In the genomic region with DNA sequence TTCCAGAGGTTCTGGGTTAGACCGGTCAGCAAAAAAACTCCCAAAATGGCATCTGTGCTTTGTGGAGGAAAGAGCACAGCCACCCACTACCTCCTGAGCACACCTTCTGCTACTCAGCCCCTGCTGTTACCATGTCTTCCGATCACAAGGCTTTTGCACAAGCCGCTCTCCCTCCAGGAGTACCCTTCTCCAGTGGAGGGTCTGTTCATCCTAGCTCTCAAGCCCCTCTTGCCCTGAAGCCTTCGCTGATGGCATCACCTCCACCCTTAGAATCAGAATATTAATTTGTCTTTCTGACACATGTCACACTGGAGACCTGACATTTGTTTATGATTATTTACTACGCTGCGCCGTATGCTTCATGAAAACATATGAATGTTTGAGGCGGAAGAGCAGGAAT, we compare ENCODE assay signal across 8 mouse cellular contexts. TPM values are rescaled to one million over a fixed set of nuclear protein-coding genes. Genes with fewer than 3 reads are reported as not detected.
DNase-seq lines count a peak whose midpoint lies in the region; ATAC-seq and TF ChIP-seq lines count a peak whose summit lies in the region.

No protein-coding gene starts in this region.

- no peak for DNase-seq in heart, postnatal 0 days (ENCODE audit: low spot score)
- DNase-seq in heart, postnatal 36 days, result no peak
- DNase-seq in hindbrain, embryonic 14.5 days (ENCODE audit: low spot score), result no peak
- peak; percentile 51 for DNase-seq in midbrain, embryonic 14.5 days
- DNase-seq in ovary, postnatal 10 days (ENCODE audit: low spot score), result no peak
- no peak for DNase-seq in left cerebral cortex, postnatal 36 days (ENCODE audit: low spot score in 2 of 2)
- no peak for DNase-seq in thymus, postnatal 25 days

- no peak for TF ChIP-seq EP300 in heart, postnatal 0 days (IDR thresholded peaks at IDR 0.05; ENCODE audit: low read depth)

- no peaks in the 10 kb centered on the region for H3K27me3 ChIP-seq in heart, postnatal 0 days (ENCODE audit: control insufficient read depth, insufficient read depth, low read length)
- 0 out of 2 replicates have a peak, but pooled peaks cover 14% of the 10 kb centered on the region for H3K27me3 ChIP-seq in hindbrain, embryonic 14.5 days (ENCODE audit: control insufficient read depth, insufficient read depth, low read length)
- H3K27me3 ChIP-seq in midbrain, embryonic 14.5 days (ENCODE audit: control insufficient read depth, insufficient read depth, low read length), result 0 out of 2 replicates have a peak, but pooled peaks cover 4% of the 10 kb centered on the region

- 15% methylated on average over 8 of the region's 8 CpGs for WGBS in heart, postnatal 0 days
- WGBS in hindbrain, embryonic 14.5 days, result 18% methylated on average over 8 of the region's 8 CpGs
- 17% methylated on average over 8 of the region's 8 CpGs for WGBS in midbrain, embryonic 14.5 days

- H3K4me2 ChIP-seq in heart, postnatal 0 days (ENCODE audit: low read depth, low read length), result peak overlapping the region; percentile 91
- peak overlapping the region; percentile 78 for H3K4me2 ChIP-seq in hindbrain, embryonic 14.5 days (replicated peaks)
- peak overlapping the region; percentile 86 for H3K4me2 ChIP-seq in midbrain, embryonic 14.5 days (ENCODE audit: low read length)

- peak overlapping the region; percentile 93 for H3K27ac ChIP-seq in heart, postnatal 0 days (ENCODE audit: low read depth)
- peak overlapping the region; percentile 23; the same call in 1 of the 2 replicates for H3K27ac ChIP-seq in brown adipose tissue, adult 24 weeks (replicated peaks; ENCODE audit: low read depth, low read length)
- H3K27ac ChIP-seq in hindbrain, embryonic 14.5 days, result peak overlapping the region; percentile 94
- peak overlapping the region; percentile 96 for H3K27ac ChIP-seq in midbrain, embryonic 14.5 days (replicated peaks; ENCODE audit: low read depth, low read length)

- TF ChIP-seq CTCF in heart, postnatal 0 days (IDR thresholded peaks at IDR 0.05; ENCODE audit: low read depth), result no peak

- H3K4me3 ChIP-seq in heart, postnatal 0 days (ENCODE audit: low read depth, low read length), result peak overlapping the region; percentile 75
- H3K4me3 ChIP-seq in brown adipose tissue, adult 24 weeks (ENCODE audit: insufficient read depth, low read depth, low read length), result peak overlapping the region; percentile 83
- peak overlapping the region; percentile 53 for H3K4me3 ChIP-seq in hindbrain, embryonic 14.5 days (replicated peaks; ENCODE audit: low read length)
- H3K4me3 ChIP-seq in midbrain, embryonic 14.5 days (replicated peaks; ENCODE audit: low read depth, low read length), result peak overlapping the region; percentile 62

- H3K36me3 ChIP-seq in heart, postnatal 0 days (replicated peaks; ENCODE audit: control insufficient read depth, insufficient read depth, low read length), result no peaks in the 10 kb centered on the region
- peaks cover 16% of the 10 kb centered on the region for H3K36me3 ChIP-seq in hindbrain, embryonic 14.5 days (replicated peaks; ENCODE audit: control insufficient read depth, insufficient read depth)
- H3K36me3 ChIP-seq in midbrain, embryonic 14.5 days (ENCODE audit: control insufficient read depth, insufficient read depth, low read length), result no peaks in the 10 kb centered on the region

- intact Hi-C loops in heart, postnatal 36 days (cut with DNase I), result no loop called here
- intact Hi-C loops in left cerebral cortex, postnatal 36 days (cut with DNase I), result loop anchor here (5.0 kb wide), 2 partner anchors 135 to 195 kb away; a partner anchor contains a TSS

- peak overlapping the region; percentile 77 for H3K9ac ChIP-seq in heart, postnatal 0 days (replicated peaks; ENCODE audit: low read depth, low read length)
- H3K9ac ChIP-seq in hindbrain, embryonic 14.5 days, result peak overlapping the region; percentile 84
- H3K9ac ChIP-seq in midbrain, embryonic 14.5 days (replicated peaks; ENCODE audit: low read length), result peak overlapping the region; percentile 92

- peaks cover 22% of the 10 kb centered on the region for H3K4me1 ChIP-seq in heart, postnatal 0 days (ENCODE audit: control insufficient read depth, insufficient read depth)
- H3K4me1 ChIP-seq in brown adipose tissue, adult 24 weeks (ENCODE audit: control insufficient read depth, insufficient read depth, insufficient read length, low read length), result peaks cover 18% of the 10 kb centered on the region
- peaks cover 14% of the 10 kb centered on the region for H3K4me1 ChIP-seq in hindbrain, embryonic 14.5 days (replicated peaks; ENCODE audit: control insufficient read depth, insufficient read depth, low read length)
- peaks cover 14% of the 10 kb centered on the region for H3K4me1 ChIP-seq in midbrain, embryonic 14.5 days (ENCODE audit: control insufficient read depth, insufficient read depth, low read length)

- H3K9me3 ChIP-seq in heart, postnatal 0 days (replicated peaks; ENCODE audit: control insufficient read depth, low read length), result no peaks in the 10 kb centered on the region
- no peaks in the 10 kb centered on the region for H3K9me3 ChIP-seq in hindbrain, embryonic 14.5 days (ENCODE audit: control insufficient read depth, low read length)
- no peaks in the 10 kb centered on the region for H3K9me3 ChIP-seq in midbrain, embryonic 14.5 days (ENCODE audit: control insufficient read depth, low read length)

- ATAC-seq in heart, postnatal 0 days (ENCODE audit: insufficient read depth, low read depth), result no peak
- ATAC-seq in hindbrain, embryonic 14.5 days (ENCODE audit: low FRiP score), result no peak
- peak; percentile 25; the same call in 1 of the 2 replicates for ATAC-seq in midbrain, embryonic 14.5 days (ENCODE audit: low FRiP score, low TSS enrichment)

RNA-seq across cellular contexts. Expression of a gene that starts 11.8 kb away (rescaled TPM):
- total RNA-seq in heart, postnatal 0 days (2014; rRNA removed; ENCODE audit: low replicate concordance), result 241 and 291 TPM in 2 replicates
- polyA plus RNA-seq in heart, postnatal 0 days (2015; fragmentation: Nextera tagmentation; extraction: Ambion mirVana), result 52.7 and 61.4 TPM in 2 replicates
- 100 to 1,000 TPM; 221 to 229 TPM for total RNA-seq in heart, postnatal 36 days (2021)
- polyA plus RNA-seq in brown adipose tissue, adult 24 weeks (2012; ENCODE audit: insufficient read depth, insufficient read length, missing spikeins), result 126 and 174 TPM in 2 replicates
- polyA plus RNA-seq in hindbrain, embryonic 14.5 days (2014; fragmentation: Nextera tagmentation; extraction: Ambion mirVana), result 18.4 and 19.0 TPM in 2 replicates
- polyA plus RNA-seq in midbrain, embryonic 14.5 days (2014; fragmentation: Nextera tagmentation; extraction: Ambion mirVana), result 13.7 and 14.4 TPM in 2 replicates
- 10 to 100 TPM; 64.4 to 64.7 TPM for total RNA-seq in left cerebral cortex, postnatal 36 days (2021)

RNA-seq across cellular contexts. Expression of a gene that starts 18.1 kb away (rescaled TPM):
- 0.08 TPM in 1 of 2 replicates, not detected in the other for total RNA-seq in heart, postnatal 0 days (2014; rRNA removed; ENCODE audit: low replicate concordance)
- 0.49 and 0.63 TPM in 2 replicates for polyA plus RNA-seq in heart, postnatal 0 days (2015; fragmentation: Nextera tagmentation; extraction: Ambion mirVana)
- total RNA-seq in heart, postnatal 36 days (2021), result under 1 TPM; 0.33 to 0.36 TPM
- not detected in 2 replicates for polyA plus RNA-seq in brown adipose tissue, adult 24 weeks (2012; ENCODE audit: insufficient read depth, insufficient read length, missing spikeins)
- 3.5 and 5.0 TPM in 2 replicates for polyA plus RNA-seq in hindbrain, embryonic 14.5 days (2014; fragmentation: Nextera tagmentation; extraction: Ambion mirVana)
- polyA plus RNA-seq in midbrain, embryonic 14.5 days (2014; fragmentation: Nextera tagmentation; extraction: Ambion mirVana), result 3.8 and 4.2 TPM in 2 replicates
- 10 to 100 TPM; 28.5 to 31.2 TPM for total RNA-seq in left cerebral cortex, postnatal 36 days (2021)

RNA-seq across cellular contexts. Expression of a gene that starts 26.8 kb away (rescaled TPM):
- 16.5 and 34.4 TPM in 2 replicates for total RNA-seq in heart, postnatal 0 days (2014; rRNA removed; ENCODE audit: low replicate concordance)
- 3.8 and 5.6 TPM in 2 replicates for polyA plus RNA-seq in heart, postnatal 0 days (2015; fragmentation: Nextera tagmentation; extraction: Ambion mirVana)
- total RNA-seq in heart, postnatal 36 days (2021), result 10 to 100 TPM; 74.1 to 86.6 TPM
- polyA plus RNA-seq in brown adipose tissue, adult 24 weeks (2012; ENCODE audit: insufficient read depth, insufficient read length, missing spikeins), result 2.2 and 4.5 TPM in 2 replicates
- polyA plus RNA-seq in hindbrain, embryonic 14.5 days (2014; fragmentation: Nextera tagmentation; extraction: Ambion mirVana), result 11.2 and 12.0 TPM in 2 replicates
- polyA plus RNA-seq in midbrain, embryonic 14.5 days (2014; fragmentation: Nextera tagmentation; extraction: Ambion mirVana), result 9.2 and 10.6 TPM in 2 replicates
- 100 to 1,000 TPM; 179 to 210 TPM for total RNA-seq in left cerebral cortex, postnatal 36 days (2021)

Comparison
In these comparisons a context has a peak if more than half of its experiments do, and no peak if none do; other contexts are left out.
1. H3K27ac ChIP-seq: peak in every context shown above with its lines; median percentile 96 in midbrain, embryonic 14.5 days; 94 in hindbrain, embryonic 14.5 days; 93 in heart, postnatal 0 days; 23 in brown adipose tissue, adult 24 weeks.